Mouse (Mus musculus): Measurements from ENCODE around the gene Dlg2. TPM values are rescaled to one million over a fixed set of nuclear protein-coding genes. Genes with fewer than 3 reads are reported as not detected.

The Dlg2 gene
- polyA plus RNA-seq (2014; fragmentation: Nextera tagmentation; extraction: Ambion mirVana) = 6.3 and 9.1 TPM in 2 replicates

- Histone ChIP-seq H3K4me1 (replicated peaks; ENCODE audit: control insufficient read depth, insufficient read depth, low read length) (peaks cover 9% of the 10 kb centered on the region; the same call in 1 of the 2 replicates), H3K27ac (ENCODE audit: low read depth) (peak within 1 kb of the TSS; percentile 54; the same call in 1 of the 2 replicates), H3K9me3 (ENCODE audit: control insufficient read depth, low read length) (no peaks in the 10 kb centered on the region), H3K27me3 (replicated peaks; ENCODE audit: control insufficient read depth, insufficient read depth, low read length) (peaks cover 11% of the 10 kb centered on the region; the same call in 1 of the 2 replicates), H3K4me3 (ENCODE audit: low read depth, low read length) (peak within 1 kb of the TSS; percentile 83), H3K4me2 (ENCODE audit: low read length) (peak within 1 kb of the TSS; percentile 94), H3K9ac (ENCODE audit: low read length) (peak within 1 kb of the TSS; percentile 69), H3K36me3 (ENCODE audit: control insufficient read depth, insufficient read depth, low read length) (no peaks in the 10 kb centered on the region)
- DNase-seq (ENCODE audit: low spot score) (no peak), ATAC-seq (replicated peaks; ENCODE audit: low FRiP score, low TSS enrichment, low read depth) (no peak; the same call in 1 of the 2 replicates)
- WGBS = under 1% methylated on average over 32 of the region's 32 CpGs
Observed at GRCm38 (mm10) chr7:90476313-90477245, at the start of gene Dlg2. Gene Dlg2 (plus strand): TSS chr7:90476672.

- no peaks in the 10 kb centered on the region for H3K27me3 ChIP-seq (replicated peaks; ENCODE audit: control insufficient read depth, insufficient read depth, low read length)
- H3K36me3 ChIP-seq (ENCODE audit: control insufficient read depth, insufficient read depth, low read length) = no peaks in the 10 kb centered on the region
- peak overlapping the region; percentile 37; the same call in 1 of the 2 replicates for H3K4me3 ChIP-seq (ENCODE audit: low read depth, low read length)
- H3K4me2 ChIP-seq (ENCODE audit: low read length) = peak overlapping the region; percentile 53
- no peaks in the 10 kb centered on the region for H3K9me3 ChIP-seq (ENCODE audit: control insufficient read depth, low read length)
- no peak overlapping the region for H3K9ac ChIP-seq (ENCODE audit: low read length)
- no peak overlapping the region for H3K27ac ChIP-seq (ENCODE audit: low read depth)
- peaks cover 4% of the 10 kb centered on the region; the same call in 1 of the 2 replicates for H3K4me1 ChIP-seq (replicated peaks; ENCODE audit: control insufficient read depth, insufficient read depth, low read length)
- 55% methylated on average over 9 of the region's 9 CpGs for WGBS
- ATAC-seq (replicated peaks; ENCODE audit: low FRiP score, low TSS enrichment, low read depth) = no peak
- no peak for DNase-seq (ENCODE audit: low spot score)
Observed at GRCm38 (mm10) chr7:90427006-90427405, 49.5 kb upstream of the Dlg2 start.

- H3K27ac ChIP-seq (ENCODE audit: low read depth) = no peak overlapping the region
- H3K4me1 ChIP-seq (replicated peaks; ENCODE audit: control insufficient read depth, insufficient read depth, low read length) = no peaks in the 10 kb centered on the region; the same call in 1 of the 2 replicates
- no peaks in the 10 kb centered on the region for H3K36me3 ChIP-seq (ENCODE audit: control insufficient read depth, insufficient read depth, low read length)
- DNase-seq (ENCODE audit: low spot score) = no peak
- H3K4me2 ChIP-seq (ENCODE audit: low read length) = no peak overlapping the region
- H3K9me3 ChIP-seq (ENCODE audit: control insufficient read depth, low read length) = no peaks in the 10 kb centered on the region
- H3K9ac ChIP-seq (ENCODE audit: low read length) = no peak overlapping the region
- no peak for ATAC-seq (replicated peaks; ENCODE audit: low FRiP score, low TSS enrichment, low read depth)
- no peaks in the 10 kb centered on the region for H3K27me3 ChIP-seq (replicated peaks; ENCODE audit: control insufficient read depth, insufficient read depth, low read length)
- H3K4me3 ChIP-seq (ENCODE audit: low read depth, low read length) = no peak overlapping the region
Observed at GRCm38 (mm10) chr7:90432221-90432620, 44.3 kb upstream of the Dlg2 start.

- WGBS = 86% methylated on average over 4 of the region's 4 CpGs
- Histone ChIP-seq H3K9ac (ENCODE audit: low read length) (no peak overlapping the region), H3K4me1 (replicated peaks; ENCODE audit: control insufficient read depth, insufficient read depth, low read length) (no peaks in the 10 kb centered on the region)
Observed at GRCm38 (mm10) chr7:90440044-90440443, 36.4 kb upstream of the Dlg2 start.

GRCm38 (mm10) chr7:90442070-90442469 lies 34.4 kb upstream of the Dlg2 start:
- 12% methylated on average over 4 of the region's 4 CpGs for WGBS
- H3K27ac ChIP-seq (ENCODE audit: low read depth) = peak overlapping the region; percentile 99; the same call in 1 of the 2 replicates

More at GRCm38 (mm10) chr7:90440044-90440443, 36.4 kb upstream of the Dlg2 start:
- Histone ChIP-seq H3K27ac (ENCODE audit: low read depth) (no peak overlapping the region), H3K36me3 (ENCODE audit: control insufficient read depth, insufficient read depth, low read length) (no peaks in the 10 kb centered on the region), H3K9me3 (ENCODE audit: control insufficient read depth, low read length) (no peaks in the 10 kb centered on the region), H3K4me2 (ENCODE audit: low read length) (no peak overlapping the region), H3K27me3 (replicated peaks; ENCODE audit: control insufficient read depth, insufficient read depth, low read length) (no peaks in the 10 kb centered on the region), H3K4me3 (ENCODE audit: low read depth, low read length) (no peak overlapping the region)
- ATAC-seq (replicated peaks; ENCODE audit: low FRiP score, low TSS enrichment, low read depth) = no peak
- DNase-seq (ENCODE audit: low spot score) = no peak

GRCm38 (mm10) chr7:90442518-90443080 lies 33.9 kb upstream of the Dlg2 start, which contains the start of gene Crebzf:
Gene Crebzf (plus strand): TSS chr7:90442729.
- ATAC-seq (replicated peaks; ENCODE audit: low FRiP score, low TSS enrichment, low read depth) (peak; percentile 95), DNase-seq (ENCODE audit: low spot score) (peak; percentile 97)
- WGBS = under 1% methylated on average over 48 of the region's 54 CpGs
- peak within 1 kb of the TSS; percentile 98 for H3K4me2 ChIP-seq (ENCODE audit: low read length)
- H3K27me3 ChIP-seq (replicated peaks; ENCODE audit: control insufficient read depth, insufficient read depth, low read length) = no peaks in the 10 kb centered on the region
- no peaks in the 10 kb centered on the region for H3K9me3 ChIP-seq (ENCODE audit: control insufficient read depth, low read length)
- peak within 1 kb of the TSS; percentile 96 for H3K9ac ChIP-seq (ENCODE audit: low read length)
- H3K4me1 ChIP-seq (replicated peaks; ENCODE audit: control insufficient read depth, insufficient read depth, low read length) = 0 out of 2 replicates have a peak, but pooled peaks cover 3% of the 10 kb centered on the region
- peaks cover 10% of the 10 kb centered on the region for H3K36me3 ChIP-seq (ENCODE audit: control insufficient read depth, insufficient read depth, low read length)
- H3K27ac ChIP-seq (ENCODE audit: low read depth) = peak within 1 kb of the TSS; percentile 99
- H3K4me3 ChIP-seq (ENCODE audit: low read depth, low read length) = peak within 1 kb of the TSS; percentile 100

More at GRCm38 (mm10) chr7:90442070-90442469, 34.4 kb upstream of the Dlg2 start:
- no peaks in the 10 kb centered on the region for H3K9me3 ChIP-seq (ENCODE audit: control insufficient read depth, low read length)
- H3K27me3 ChIP-seq (replicated peaks; ENCODE audit: control insufficient read depth, insufficient read depth, low read length) = no peaks in the 10 kb centered on the region
- H3K4me2 ChIP-seq (ENCODE audit: low read length) = peak overlapping the region; percentile 57
- DNase-seq (ENCODE audit: low spot score) (no peak), ATAC-seq (replicated peaks; ENCODE audit: low FRiP score, low TSS enrichment, low read depth) (peak; percentile 22; the same call in 1 of the 2 replicates)
- peaks cover 5% of the 10 kb centered on the region for H3K36me3 ChIP-seq (ENCODE audit: control insufficient read depth, insufficient read depth, low read length)
- H3K9ac ChIP-seq (ENCODE audit: low read length) = peak overlapping the region; percentile 96
- H3K4me1 ChIP-seq (replicated peaks; ENCODE audit: control insufficient read depth, insufficient read depth, low read length) = 0 out of 2 replicates have a peak, but pooled peaks cover 3% of the 10 kb centered on the region
- peak overlapping the region; percentile 100 for H3K4me3 ChIP-seq (ENCODE audit: low read depth, low read length)

- Histone ChIP-seq H3K9me3 (ENCODE audit: control insufficient read depth, low read length) (no peaks in the 10 kb centered on the region), H3K4me2 (ENCODE audit: low read length) (peak overlapping the region; percentile 98), H3K4me3 (ENCODE audit: low read depth, low read length) (peak overlapping the region; percentile 100), H3K27ac (ENCODE audit: low read depth) (peak overlapping the region; percentile 99), H3K9ac (ENCODE audit: low read length) (peak overlapping the region; percentile 96), H3K4me1 (replicated peaks; ENCODE audit: control insufficient read depth, insufficient read depth, low read length) (0 out of 2 replicates have a peak, but pooled peaks cover 3% of the 10 kb centered on the region), H3K27me3 (replicated peaks; ENCODE audit: control insufficient read depth, insufficient read depth, low read length) (no peaks in the 10 kb centered on the region), H3K36me3 (ENCODE audit: control insufficient read depth, insufficient read depth, low read length) (peaks cover 18% of the 10 kb centered on the region)
- peak; percentile 63 for ATAC-seq (replicated peaks; ENCODE audit: low FRiP score, low TSS enrichment, low read depth)
- peak; percentile 87 for DNase-seq (ENCODE audit: low spot score)
- under 1% methylated on average over 112 of the region's 123 CpGs for WGBS
Observed at GRCm38 (mm10) chr7:90443101-90444091, 33.1 kb upstream of the Dlg2 start.

Data from intestine, embryonic 14.5 days (tissue).